Mouse (Mus musculus): ENCODE results near the gene Fam50b. TPM values are rescaled to one million over a fixed set of nuclear protein-coding genes. Genes with fewer than 3 reads are reported as not detected.

Fam50b gene
- total and polyA plus RNA-seq, 2 experiments from 2014 or later, result not detected

- Histone ChIP-seq H3K27ac (ENCODE audit: low read depth) (no peak overlapping the region), H3K9me3 (replicated peaks; ENCODE audit: control insufficient read depth, low read length) (no peaks in the 10 kb centered on the region), H3K9ac (replicated peaks; ENCODE audit: low read depth, low read length) (no peak overlapping the region), H3K36me3 (replicated peaks; ENCODE audit: control insufficient read depth, insufficient read depth, low read length) (no peaks in the 10 kb centered on the region), H3K4me3 (ENCODE audit: low read depth, low read length) (no peak overlapping the region), H3K4me2 (ENCODE audit: low read depth, low read length) (no peak overlapping the region), H3K4me1 (ENCODE audit: control insufficient read depth, insufficient read depth) (0 out of 2 replicates have a peak, but pooled peaks cover 6% of the 10 kb centered on the region), H3K27me3 (ENCODE audit: control insufficient read depth, insufficient read depth, low read length) (no peaks in the 10 kb centered on the region)
- DNase-seq (ENCODE audit: low spot score) (no peak), ATAC-seq (ENCODE audit: insufficient read depth, low read depth) (peak; percentile 27; the same call in 1 of the 2 replicates)
- TF ChIP-seq CTCF (IDR thresholded peaks at IDR 0.05; ENCODE audit: low read depth), result no peak
- TF ChIP-seq EP300 (IDR thresholded peaks at IDR 0.05; ENCODE audit: low read depth), result no peak
- WGBS, result 56% methylated on average over 7 of the region's 7 CpGs
Measured at GRCm38 (mm10) chr13:34737968-34738698, 3.5 kb downstream of the Fam50b start.

GRCm38 (mm10) chr13:34738699-34738973 lies 4.0 kb downstream of the Fam50b start:
- DNase-seq (ENCODE audit: low spot score) (no peak), ATAC-seq (ENCODE audit: insufficient read depth, low read depth) (no peak)
- Histone ChIP-seq H3K36me3 (replicated peaks; ENCODE audit: control insufficient read depth, insufficient read depth, low read length) (no peaks in the 10 kb centered on the region), H3K9ac (replicated peaks; ENCODE audit: low read depth, low read length) (no peak overlapping the region), H3K4me1 (ENCODE audit: control insufficient read depth, insufficient read depth) (peaks cover 10% of the 10 kb centered on the region; the same call in 1 of the 2 replicates), H3K4me2 (ENCODE audit: low read depth, low read length) (no peak overlapping the region), H3K27ac (ENCODE audit: low read depth) (no peak overlapping the region), H3K4me3 (ENCODE audit: low read depth, low read length) (no peak overlapping the region), H3K9me3 (replicated peaks; ENCODE audit: control insufficient read depth, low read length) (no peaks in the 10 kb centered on the region), H3K27me3 (ENCODE audit: control insufficient read depth, insufficient read depth, low read length) (no peaks in the 10 kb centered on the region)
- TF ChIP-seq EP300 (IDR thresholded peaks at IDR 0.05; ENCODE audit: low read depth), result no peak
- TF ChIP-seq CTCF (IDR thresholded peaks at IDR 0.05; ENCODE audit: low read depth), result no peak
- 80% methylated on average over 1 of the region's 1 CpGs for WGBS

GRCm38 (mm10) chr13:34739071-34739470 lies 4.4 kb downstream of the Fam50b start:
- TF ChIP-seq EP300 (IDR thresholded peaks at IDR 0.05; ENCODE audit: low read depth) (no peak), CTCF (IDR thresholded peaks at IDR 0.05; ENCODE audit: low read depth) (no peak)
- no peak for DNase-seq (ENCODE audit: low spot score)
- no peak overlapping the region for H3K4me2 ChIP-seq (ENCODE audit: low read depth, low read length)
- no peak overlapping the region for H3K27ac ChIP-seq (ENCODE audit: low read depth)
- no peak for ATAC-seq (ENCODE audit: insufficient read depth, low read depth)
- no peaks in the 10 kb centered on the region for H3K9me3 ChIP-seq (replicated peaks; ENCODE audit: control insufficient read depth, low read length)
- H3K27me3 ChIP-seq (ENCODE audit: control insufficient read depth, insufficient read depth, low read length), result no peaks in the 10 kb centered on the region
- no peak overlapping the region for H3K9ac ChIP-seq (replicated peaks; ENCODE audit: low read depth, low read length)
- WGBS, result 80% methylated on average over 3 of the region's 3 CpGs
- H3K4me3 ChIP-seq (ENCODE audit: low read depth, low read length), result no peak overlapping the region
- H3K36me3 ChIP-seq (replicated peaks; ENCODE audit: control insufficient read depth, insufficient read depth, low read length), result no peaks in the 10 kb centered on the region
- peaks cover 13% of the 10 kb centered on the region; the same call in 1 of the 2 replicates for H3K4me1 ChIP-seq (ENCODE audit: control insufficient read depth, insufficient read depth)

- no peak for ATAC-seq (ENCODE audit: insufficient read depth, low read depth)
- WGBS, result 89% methylated on average over 9 of the region's 9 CpGs
- Histone ChIP-seq H3K27me3 (ENCODE audit: control insufficient read depth, insufficient read depth, low read length) (no peaks in the 10 kb centered on the region), H3K4me3 (ENCODE audit: low read depth, low read length) (no peak overlapping the region), H3K9ac (replicated peaks; ENCODE audit: low read depth, low read length) (no peak overlapping the region), H3K4me1 (ENCODE audit: control insufficient read depth, insufficient read depth) (peaks cover 7% of the 10 kb centered on the region; the same call in 1 of the 2 replicates), H3K27ac (ENCODE audit: low read depth) (no peak overlapping the region), H3K36me3 (replicated peaks; ENCODE audit: control insufficient read depth, insufficient read depth, low read length) (no peaks in the 10 kb centered on the region), H3K4me2 (ENCODE audit: low read depth, low read length) (no peak overlapping the region), H3K9me3 (replicated peaks; ENCODE audit: control insufficient read depth, low read length) (no peaks in the 10 kb centered on the region)
- peak; percentile 23; the same call in 1 of the 2 replicates for TF ChIP-seq CTCF (IDR thresholded peaks at IDR 0.05; ENCODE audit: low read depth)
- TF ChIP-seq EP300 (IDR thresholded peaks at IDR 0.05; ENCODE audit: low read depth), result no peak
- DNase-seq (ENCODE audit: low spot score), result no peak
Measured at GRCm38 (mm10) chr13:34741254-34741653, 6.6 kb downstream of the Fam50b start.

DNA sequence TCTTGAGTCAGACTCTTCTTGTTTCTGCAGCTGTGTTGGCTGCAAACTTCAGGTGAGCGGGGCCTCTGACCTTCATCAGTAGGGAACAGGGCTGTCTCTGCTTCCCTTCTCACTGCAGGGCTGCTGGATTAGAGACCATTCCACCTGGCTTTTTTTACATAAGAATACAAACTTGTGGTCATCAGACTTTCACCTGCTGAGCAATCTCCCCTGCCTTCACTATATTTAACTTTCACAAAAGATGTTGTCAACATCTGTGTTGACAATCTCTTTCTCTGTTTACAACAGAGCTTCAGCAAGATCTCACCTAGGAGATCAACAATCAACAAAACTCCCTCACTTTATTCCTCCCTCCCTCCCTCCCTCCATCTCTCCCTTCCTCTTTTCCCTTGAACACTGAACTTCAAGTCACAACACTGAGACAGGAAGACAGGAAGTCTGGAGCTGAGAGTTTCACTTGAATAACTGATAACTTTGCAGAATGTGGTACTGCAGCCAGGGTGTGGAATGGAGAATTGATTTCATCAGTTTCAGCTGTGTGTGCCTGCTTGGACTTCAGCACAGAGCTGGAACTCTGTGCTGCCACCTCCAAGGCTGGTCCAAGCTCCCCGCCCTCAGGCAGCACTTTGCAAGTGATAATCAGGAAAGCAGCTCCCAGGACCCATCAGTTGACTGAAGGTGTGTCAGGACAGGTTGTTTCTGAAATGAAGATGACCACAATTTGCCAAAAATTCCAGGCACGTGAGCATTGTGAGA lies 7.3 kb downstream of the Fam50b start:
- no peak for ATAC-seq (ENCODE audit: insufficient read depth, low read depth)
- TF ChIP-seq CTCF (IDR thresholded peaks at IDR 0.05; ENCODE audit: low read depth) (no peak), EP300 (IDR thresholded peaks at IDR 0.05; ENCODE audit: low read depth) (no peak)
- Histone ChIP-seq H3K4me3 (ENCODE audit: low read depth, low read length) (no peak overlapping the region), H3K4me2 (ENCODE audit: low read depth, low read length) (no peak overlapping the region), H3K9me3 (replicated peaks; ENCODE audit: control insufficient read depth, low read length) (no peaks in the 10 kb centered on the region), H3K9ac (replicated peaks; ENCODE audit: low read depth, low read length) (no peak overlapping the region), H3K27me3 (ENCODE audit: control insufficient read depth, insufficient read depth, low read length) (no peaks in the 10 kb centered on the region), H3K4me1 (ENCODE audit: control insufficient read depth, insufficient read depth) (peaks cover 7% of the 10 kb centered on the region; the same call in 1 of the 2 replicates), H3K27ac (ENCODE audit: low read depth) (no peak overlapping the region), H3K36me3 (replicated peaks; ENCODE audit: control insufficient read depth, insufficient read depth, low read length) (no peaks in the 10 kb centered on the region)
- no peak for DNase-seq (ENCODE audit: low spot score)
- 72% methylated on average over 3 of the region's 3 CpGs for WGBS

Measured in heart, postnatal 0 days (tissue).